Mouse (Mus musculus): ENCODE data around the gene Hspb2.

The Hspb2 gene

DNA sequence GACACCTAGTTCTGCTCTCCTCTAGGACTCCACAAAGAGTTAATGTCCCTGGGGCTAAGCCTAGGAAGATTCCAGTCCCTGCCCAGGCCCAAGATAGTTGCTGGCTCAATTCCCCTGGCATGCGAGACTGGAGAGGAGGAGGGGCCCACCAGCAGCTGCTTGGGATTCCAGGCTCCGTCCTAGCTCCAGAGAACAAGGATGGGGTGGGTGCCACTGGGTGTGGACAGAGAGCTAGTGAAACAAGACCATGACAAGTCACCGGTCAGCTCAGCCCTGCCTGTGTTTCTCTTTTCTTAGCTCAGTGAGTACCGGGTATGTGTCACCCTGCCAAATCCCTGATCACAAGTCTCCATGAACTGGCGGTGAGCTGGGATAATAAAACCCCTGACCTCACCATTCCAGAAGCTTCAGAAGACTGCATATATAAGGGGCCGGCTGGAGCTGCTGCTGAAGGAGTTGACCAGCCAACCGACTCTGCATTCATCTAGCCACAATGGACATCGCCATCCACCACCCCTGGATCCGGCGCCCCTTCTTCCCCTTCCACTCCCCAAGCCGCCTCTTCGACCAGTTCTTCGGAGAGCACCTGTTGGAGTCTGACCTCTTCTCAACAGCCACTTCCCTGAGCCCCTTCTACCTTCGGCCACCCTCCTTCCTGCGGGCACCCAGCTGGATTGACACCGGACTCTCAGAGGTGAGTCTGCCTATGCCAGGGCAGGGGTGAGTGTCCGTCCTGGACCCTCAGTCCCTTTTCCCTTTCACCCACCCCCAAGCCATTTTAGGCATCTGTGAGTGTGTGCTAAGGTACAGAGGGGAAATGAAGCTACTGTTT, 846 bp upstream of the Hspb2 start:
- in situ Hi-C loops (cut with MboI; ENCODE audit: low pct_unique_long_range_greater_than_20kb in 1 of 2, low sequenced_read_pairs in 2 of 2, unreplicated experiment in 1 of 2) = no loop called here

DNA sequence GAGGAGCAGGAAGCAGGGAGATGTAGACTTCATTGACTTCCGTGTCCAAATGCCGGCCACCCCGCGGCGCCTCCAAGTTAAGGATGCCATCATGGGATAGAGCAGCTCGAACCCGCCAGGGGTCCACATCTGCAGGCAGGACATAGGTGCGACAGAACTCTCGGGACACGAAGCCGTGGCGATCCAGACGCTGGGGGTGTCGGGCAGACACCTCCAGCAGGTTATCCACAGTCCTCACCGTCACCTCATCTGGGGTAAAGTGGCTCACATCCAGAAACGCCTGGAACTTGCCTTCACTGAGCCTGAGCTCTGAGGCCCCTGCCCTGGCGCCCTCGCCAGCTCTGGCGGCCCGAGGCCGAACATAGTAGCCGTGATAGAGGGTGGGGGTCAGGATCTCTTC, 831 bp downstream of the Hspb2 start, which contains the start of gene Cryab:
TSS of gene Cryab (plus strand) at position 3 of the 400 bp plus-strand sequence.
- in situ Hi-C loops (cut with MboI; ENCODE audit: low pct_unique_long_range_greater_than_20kb in 1 of 2, low sequenced_read_pairs in 2 of 2, unreplicated experiment in 1 of 2) = no loop called here

DNA sequence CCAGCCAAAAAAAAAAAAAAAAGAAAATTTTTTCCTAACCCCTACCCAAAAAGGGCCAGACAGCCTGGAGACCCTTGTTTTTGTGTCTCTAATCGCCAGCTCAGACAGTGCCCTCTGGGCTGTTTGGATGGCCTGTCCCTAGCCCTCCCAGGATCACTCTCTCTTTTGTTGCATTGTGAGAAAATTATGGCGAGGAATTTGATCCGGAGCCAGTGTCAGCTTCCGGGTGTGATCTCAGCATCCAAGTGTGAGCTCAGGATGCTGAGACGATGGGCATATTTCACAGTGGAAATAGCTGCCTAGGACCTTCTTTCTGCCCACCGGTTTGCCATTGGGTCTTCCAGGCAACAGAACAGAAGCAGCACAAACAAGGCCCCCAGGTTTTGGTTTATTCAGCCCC, 1.4 kb downstream of the Hspb2 start:
- in situ Hi-C loops (cut with MboI; ENCODE audit: low pct_unique_long_range_greater_than_20kb in 1 of 2, low sequenced_read_pairs in 2 of 2, unreplicated experiment in 1 of 2) = no loop called here

DNA sequence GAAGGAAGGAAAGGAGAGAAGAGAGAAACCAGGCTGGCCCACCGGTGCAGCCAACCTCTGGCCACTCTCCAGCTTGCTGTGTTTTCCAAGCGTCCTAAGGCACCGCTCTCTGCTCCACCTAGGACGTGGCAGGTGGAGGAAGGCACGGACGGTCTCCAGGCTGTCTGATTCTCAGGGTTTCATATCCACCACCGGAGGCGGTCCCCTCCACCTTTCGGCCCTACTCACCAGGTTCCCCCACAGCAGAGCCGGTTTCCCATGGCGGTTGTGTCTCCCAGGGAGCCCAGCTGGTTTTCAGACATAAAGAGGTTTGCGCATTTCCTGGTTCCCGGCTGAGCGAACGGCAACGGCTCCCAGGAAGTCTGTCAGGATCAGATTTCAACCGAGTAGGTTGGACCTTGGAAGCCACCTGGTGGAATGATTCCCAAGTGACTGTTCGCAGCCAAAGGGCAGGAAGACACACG, 5.9 kb downstream of the Hspb2 start, which contains the start of gene 2310030G06Rik:
TSS of gene 2310030G06Rik (minus strand) at position 323 of the 464 bp plus-strand sequence.
- in situ Hi-C loops (cut with MboI; ENCODE audit: low pct_unique_long_range_greater_than_20kb in 1 of 2, low sequenced_read_pairs in 2 of 2, unreplicated experiment in 1 of 2) = no loop called here

DNA sequence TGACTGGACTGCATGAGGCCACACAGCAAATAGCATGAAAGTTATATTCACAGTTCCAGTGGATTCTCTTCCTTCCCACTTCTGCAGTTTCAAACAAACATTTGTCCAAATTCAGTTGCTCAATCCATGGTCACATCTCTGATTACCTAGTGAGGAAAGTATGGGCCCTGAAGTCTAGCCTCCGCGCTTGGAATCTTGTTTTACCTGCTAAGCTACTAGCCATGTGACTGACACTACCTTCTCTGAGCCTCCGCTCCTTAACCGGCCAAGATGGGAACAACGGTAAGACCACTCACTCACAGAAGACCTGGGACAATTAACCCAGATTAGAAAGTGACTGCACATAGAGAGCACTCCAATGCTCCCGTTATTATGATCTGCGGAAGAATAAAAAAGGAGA, 6.3 kb downstream of the Hspb2 start:
- in situ Hi-C loops (cut with MboI; ENCODE audit: low pct_unique_long_range_greater_than_20kb in 1 of 2, low sequenced_read_pairs in 2 of 2, unreplicated experiment in 1 of 2) = no loop called here

DNA sequence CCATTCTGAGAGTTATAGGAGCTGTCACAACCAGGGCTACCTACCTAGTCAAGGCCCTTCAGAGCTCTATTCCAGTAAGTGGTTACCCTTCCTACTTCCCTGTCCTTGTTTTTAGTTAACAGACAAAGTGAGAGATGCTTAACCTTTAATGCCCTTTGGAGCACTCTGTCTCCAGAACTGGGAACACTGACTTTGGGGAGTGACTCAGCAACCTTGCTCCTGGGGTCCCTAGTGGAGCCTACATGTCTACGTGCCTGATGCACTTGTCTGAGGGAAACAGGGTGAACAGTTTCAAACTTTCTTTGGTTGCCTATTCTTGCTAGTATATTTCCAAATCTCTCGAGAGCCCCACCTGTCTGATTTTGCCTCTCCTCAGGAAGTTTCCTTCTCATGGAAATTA, 9.4 kb downstream of the Hspb2 start:
- in situ Hi-C loops (cut with MboI; ENCODE audit: low pct_unique_long_range_greater_than_20kb in 1 of 2, low sequenced_read_pairs in 2 of 2, unreplicated experiment in 1 of 2) = no loop called here

DNA sequence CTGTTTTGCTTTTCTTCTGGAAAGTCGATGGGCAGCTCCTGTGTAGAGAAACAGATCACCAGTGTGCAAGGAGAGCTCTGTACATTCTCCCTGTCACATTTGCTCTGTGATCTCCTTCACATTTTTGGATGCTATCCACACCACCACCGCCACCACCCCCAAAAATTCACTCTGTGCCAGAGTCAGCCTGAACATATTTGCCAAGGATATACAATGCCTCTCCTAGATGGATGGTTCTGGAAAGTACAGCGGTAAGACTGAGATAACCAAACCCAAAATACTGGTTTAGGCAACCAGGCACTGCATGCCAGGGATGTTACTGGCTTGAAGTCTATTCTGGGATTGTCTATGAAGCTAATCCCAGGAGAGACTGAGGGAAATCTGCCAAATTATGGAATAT, 9.9 kb downstream of the Hspb2 start:
- in situ Hi-C loops (cut with MboI; ENCODE audit: low pct_unique_long_range_greater_than_20kb in 1 of 2, low sequenced_read_pairs in 2 of 2, unreplicated experiment in 1 of 2) = no loop called here

DNA sequence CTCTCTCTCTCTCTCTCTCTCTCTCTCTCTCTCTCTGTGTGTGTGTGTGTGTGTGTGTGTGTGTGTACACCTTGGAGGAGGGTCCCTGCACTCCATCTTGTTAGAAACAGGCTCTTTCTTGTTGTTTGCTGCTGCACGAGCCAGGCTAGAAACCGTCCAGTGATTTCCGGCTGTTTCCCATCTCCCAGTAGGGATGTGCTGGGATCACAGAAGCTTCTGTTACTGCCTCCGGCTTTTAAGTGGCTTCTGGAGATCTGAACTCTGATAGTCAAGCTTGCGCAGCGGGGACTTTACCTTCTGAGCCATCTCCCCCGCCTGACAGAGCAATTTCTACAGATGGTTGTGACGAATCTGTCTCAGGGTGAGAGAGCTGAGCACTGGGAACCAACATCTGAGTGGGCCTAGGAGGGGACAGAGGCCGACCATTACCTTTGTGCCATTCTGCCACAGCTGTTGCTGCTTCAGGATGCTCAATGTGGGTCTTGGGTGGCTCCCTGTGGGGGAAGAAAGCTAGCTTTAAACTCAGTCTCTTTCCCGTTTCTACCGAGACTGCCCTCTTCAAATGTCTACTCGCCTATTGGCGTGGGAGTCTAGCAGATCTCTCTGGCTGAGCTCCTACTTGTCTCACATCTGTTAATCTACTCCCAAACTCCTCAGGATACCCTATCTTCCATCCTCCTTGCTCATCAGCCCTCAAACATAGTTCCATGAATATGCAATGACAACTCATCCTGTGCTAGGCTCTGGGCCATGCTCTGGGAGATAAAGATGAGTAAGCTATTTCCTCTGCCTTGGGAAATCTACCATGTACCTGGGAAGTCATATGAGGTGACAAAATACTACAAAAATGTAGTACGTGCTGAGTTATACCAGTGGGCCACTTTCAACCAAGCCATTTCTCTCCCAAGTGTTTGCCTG, 11.0 kb downstream of the Hspb2 start:
- in situ Hi-C loops (cut with MboI; ENCODE audit: low pct_unique_long_range_greater_than_20kb in 1 of 2, low sequenced_read_pairs in 2 of 2, unreplicated experiment in 1 of 2) = no loop called here

DNA sequence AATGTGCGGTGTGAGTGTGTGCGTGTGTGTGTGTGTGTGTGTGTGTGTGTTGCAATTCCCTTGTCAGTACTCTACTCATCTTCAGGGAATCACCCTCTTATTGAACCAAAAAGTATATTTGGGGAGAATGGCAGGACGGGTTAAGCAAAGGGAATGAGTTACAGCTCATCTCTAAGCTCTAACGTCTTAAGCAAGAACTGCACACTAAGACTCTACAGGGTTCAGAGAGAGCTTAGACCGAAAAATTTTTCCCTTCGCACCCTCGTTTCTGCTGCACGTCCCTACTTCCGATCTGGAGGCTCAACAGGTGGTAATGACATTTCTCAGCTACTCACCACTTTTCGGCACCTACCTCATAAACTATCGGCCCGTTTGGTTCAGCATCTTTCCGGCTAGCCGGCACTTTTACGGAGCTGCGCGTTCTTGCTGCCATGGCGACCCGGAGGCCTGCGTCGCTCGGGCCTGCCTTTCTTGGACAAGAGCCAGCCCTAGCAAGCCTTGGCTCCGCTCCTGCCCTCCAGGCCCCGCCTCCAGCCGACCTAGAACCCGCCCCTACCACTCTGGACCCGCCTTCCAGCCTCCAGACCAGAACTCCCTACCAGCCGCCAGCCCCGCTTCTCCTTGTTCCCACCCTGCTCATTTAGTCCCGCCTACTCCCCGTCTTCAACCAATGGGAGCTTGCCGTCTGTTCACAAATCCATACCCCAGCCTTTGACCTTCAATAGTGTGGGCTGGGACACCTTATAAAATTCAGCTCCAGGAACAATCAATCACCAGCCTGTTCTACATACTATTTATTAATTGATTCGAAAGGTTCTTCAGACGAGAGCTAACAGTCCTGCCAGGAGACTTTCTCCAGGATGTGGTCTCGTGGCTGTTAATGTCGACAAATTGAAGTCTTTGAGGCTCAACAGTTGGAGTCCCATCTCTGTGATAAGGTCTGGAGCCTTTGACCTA, 13.0 kb downstream of the Hspb2 start, which contains the start of gene Dixdc1:
TSS of gene Dixdc1 (minus strand) at position 604 of the 957 bp plus-strand sequence.
- in situ Hi-C loops (cut with MboI; ENCODE audit: low pct_unique_long_range_greater_than_20kb in 1 of 2, low sequenced_read_pairs in 2 of 2, unreplicated experiment in 1 of 2) = no loop called here

DNA sequence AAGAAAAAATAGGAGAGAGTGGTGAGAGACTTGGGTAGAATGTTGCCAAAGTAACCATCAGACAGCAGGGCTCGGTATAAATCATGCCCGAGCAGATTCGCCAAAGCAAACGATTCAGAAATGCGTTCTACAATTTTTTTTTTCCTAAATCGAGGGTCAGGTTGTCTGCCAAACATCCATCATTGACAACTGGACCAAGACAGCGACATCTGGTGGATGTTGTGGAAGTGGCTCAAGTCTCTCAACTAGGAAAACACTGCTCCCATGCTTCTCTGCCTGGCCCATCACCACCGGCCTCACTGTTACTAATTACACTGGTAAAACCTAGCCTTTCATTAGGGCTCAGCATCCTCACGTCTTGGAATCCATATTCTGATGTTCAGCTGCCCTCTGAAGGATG, 17.2 kb downstream of the Hspb2 start:
- in situ Hi-C loops (cut with MboI; ENCODE audit: low pct_unique_long_range_greater_than_20kb in 1 of 2, low sequenced_read_pairs in 2 of 2, unreplicated experiment in 1 of 2) = no loop called here

DNA sequence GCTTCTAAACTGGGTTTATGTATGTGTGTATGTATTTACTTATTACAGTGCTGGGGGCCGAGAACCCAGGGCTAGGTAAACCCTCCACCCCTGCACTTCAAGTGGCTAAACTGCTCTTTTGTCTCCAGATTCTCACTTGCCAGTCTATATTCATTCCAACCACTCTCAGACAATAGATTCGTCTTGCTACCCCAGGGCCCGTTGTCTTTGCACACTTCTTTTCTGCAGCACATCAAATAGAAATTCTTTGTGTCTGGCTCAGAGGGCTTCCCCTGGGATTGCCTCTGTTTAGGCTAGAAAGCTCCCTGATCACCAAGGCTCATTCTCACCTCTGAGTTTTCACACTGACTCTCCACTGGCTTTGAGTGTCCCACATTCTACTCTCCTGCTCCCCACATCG, 19.6 kb downstream of the Hspb2 start:
- in situ Hi-C loops (cut with MboI; ENCODE audit: low pct_unique_long_range_greater_than_20kb in 1 of 2, low sequenced_read_pairs in 2 of 2, unreplicated experiment in 1 of 2) = no loop called here

DNA sequence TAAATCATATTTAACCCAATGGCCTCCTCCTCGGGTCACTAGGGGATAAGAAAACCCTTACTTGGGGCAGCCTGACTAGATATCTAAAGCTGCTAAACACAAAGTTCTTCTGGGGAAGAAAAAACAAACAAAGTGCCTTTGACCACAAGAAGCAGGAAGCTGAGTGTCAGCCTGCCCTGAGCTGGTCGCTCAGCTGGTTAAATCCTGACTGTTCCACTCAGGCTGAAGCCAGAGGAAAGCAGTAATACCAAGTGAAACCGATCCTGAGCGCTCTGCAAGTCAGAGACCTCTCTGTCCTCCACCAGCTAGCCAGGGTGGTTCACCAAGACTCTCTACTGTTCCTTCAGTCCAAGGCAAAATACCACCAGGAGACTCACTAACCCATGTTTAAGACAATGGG, 22.6 kb downstream of the Hspb2 start:
- in situ Hi-C loops (cut with MboI; ENCODE audit: low pct_unique_long_range_greater_than_20kb in 1 of 2, low sequenced_read_pairs in 2 of 2, unreplicated experiment in 1 of 2) = no loop called here

DNA sequence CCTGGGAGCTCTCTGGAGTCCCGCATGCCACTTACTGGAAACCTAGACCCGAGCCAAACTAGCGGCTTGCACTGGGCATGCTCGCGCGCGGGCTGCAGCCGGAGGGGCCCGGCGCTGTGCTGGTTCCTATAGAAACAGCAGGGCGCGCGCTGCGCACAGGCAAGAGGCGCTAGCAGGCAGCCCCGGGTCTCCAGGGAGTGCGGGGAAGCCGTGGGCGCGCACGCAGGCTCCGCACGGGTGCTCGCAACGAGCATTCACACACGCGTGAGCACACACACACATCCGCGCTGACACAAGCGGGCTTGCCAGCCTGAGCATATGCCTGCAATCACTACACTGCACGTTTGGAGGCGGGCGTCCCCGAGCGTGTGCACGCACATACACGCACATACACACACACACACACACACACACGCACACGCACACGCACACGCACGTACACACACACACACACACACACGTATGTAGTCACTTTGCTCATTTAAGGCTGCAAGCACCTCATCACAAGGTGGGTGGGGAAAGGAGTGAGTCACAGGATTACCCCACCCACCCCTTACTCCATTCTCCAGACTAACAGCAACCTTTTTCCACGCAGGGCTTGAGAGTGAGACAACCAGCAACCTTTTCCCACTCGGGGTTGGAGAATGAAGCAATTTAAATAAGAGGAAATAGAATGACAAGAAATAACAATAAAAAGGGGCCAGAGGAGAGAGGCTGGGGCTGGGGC, 24.1 kb downstream of the Hspb2 start:
- in situ Hi-C loops (cut with MboI; ENCODE audit: low pct_unique_long_range_greater_than_20kb in 1 of 2, low sequenced_read_pairs in 2 of 2, unreplicated experiment in 1 of 2) = no loop called here

DNA sequence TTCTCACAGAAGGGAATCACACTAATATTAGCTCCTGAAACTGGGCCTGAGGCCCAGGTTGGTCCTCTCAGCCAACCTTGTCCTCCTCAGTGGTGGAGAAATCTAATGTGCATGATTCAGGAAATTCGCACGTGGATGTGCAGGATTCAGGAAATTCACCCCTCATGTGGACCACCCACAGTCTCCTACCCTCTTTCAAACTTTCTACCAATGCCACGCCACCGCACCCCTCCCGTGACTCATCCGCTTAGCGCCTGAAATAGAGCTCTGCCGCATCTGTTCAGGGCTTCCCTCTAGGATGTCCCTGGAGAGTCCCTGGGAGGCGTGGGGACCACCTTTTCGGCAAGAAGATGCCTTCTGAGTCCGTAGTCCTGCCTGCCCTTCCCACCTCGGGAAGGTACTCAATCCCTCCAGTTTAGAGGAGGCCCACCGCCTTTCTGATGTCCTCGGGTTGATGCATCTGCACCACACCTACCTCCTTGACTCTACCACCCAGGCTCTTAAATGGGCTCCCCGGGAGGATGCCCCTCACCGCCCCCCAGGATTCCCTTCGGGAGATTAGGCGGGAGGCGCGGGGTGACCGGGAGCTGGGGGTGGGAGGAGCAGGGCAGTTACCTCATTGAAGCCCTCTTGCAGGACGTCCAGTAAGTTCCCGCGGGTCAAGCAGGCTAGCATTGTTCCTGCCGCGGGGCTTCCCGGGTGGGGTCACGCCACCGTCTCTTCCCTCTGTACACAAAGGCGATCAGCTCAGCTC, 24.8 kb downstream of the Hspb2 start:
- in situ Hi-C loops (cut with MboI; ENCODE audit: low pct_unique_long_range_greater_than_20kb in 1 of 2, low sequenced_read_pairs in 2 of 2, unreplicated experiment in 1 of 2) = no loop called here

DNA sequence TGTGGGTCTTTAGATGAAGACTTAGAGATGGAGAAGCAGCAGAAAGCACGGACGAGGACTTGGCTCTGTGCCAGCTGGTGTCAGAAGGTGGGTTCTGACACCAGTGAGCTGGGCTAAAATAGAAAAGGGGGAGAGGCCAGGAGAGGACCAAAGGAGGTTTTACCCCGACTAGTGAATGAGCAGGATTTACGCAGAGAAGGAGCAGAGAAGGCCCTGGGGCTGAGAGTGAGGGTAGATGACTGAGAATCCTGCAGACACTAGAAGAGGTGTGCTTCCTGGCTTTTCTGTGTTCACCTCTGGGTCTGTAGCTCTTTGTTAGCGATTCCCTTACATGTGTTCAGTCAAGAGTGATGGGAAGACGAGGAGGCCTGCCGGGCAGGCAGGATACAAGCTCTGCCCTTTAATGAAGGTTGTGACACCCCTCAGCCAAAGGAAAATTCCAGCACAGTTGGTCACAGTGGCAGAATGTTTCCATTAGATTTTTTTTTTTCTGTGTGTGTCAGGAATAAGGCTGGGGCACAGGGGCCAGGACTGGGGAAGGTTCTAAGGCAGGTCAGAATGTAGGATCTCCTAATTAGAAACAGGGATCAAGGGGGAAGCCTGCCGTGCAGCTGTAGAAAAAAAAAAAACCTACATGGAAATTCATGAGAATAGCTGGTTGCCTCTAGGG, 26.1 kb downstream of the Hspb2 start:
- in situ Hi-C loops (cut with MboI; ENCODE audit: low pct_unique_long_range_greater_than_20kb in 1 of 2, low sequenced_read_pairs in 2 of 2, unreplicated experiment in 1 of 2) = no loop called here

DNA sequence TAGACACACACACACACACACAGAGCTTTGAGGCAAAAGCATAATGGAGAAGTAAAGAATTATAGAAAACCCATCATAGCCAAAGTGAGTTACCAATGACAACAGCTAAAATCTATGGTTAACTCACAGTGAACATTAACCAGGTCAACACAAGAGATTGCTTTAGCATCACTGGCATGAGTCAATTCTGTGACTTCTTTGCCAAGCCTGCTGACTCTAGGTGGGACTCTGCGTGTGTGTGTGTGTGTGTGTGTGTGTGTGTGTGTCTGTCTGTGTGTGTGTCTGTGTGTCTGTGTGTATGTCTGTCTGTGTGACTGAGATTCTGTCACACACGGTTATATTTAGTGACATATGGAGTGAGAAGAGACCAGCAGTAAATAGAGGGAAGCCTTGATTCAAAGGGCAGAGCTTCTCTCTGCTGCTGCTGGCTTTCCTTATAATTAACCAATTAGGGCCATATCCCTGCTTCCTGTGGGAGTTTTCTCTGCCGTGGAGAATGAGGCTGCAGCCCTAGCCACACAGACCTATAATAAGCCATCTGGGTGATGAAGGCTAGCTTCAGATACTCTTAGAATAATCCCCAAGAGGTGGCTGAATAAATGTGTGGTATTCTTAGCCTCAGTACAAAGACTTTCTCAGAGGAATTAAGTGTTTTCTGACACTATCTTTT, 27.4 kb downstream of the Hspb2 start:
- in situ Hi-C loops (cut with MboI; ENCODE audit: low pct_unique_long_range_greater_than_20kb in 1 of 2, low sequenced_read_pairs in 2 of 2, unreplicated experiment in 1 of 2) = no loop called here
